Mouse (Mus musculus): ENCODE results near the gene Aldh16a1.

DNA sequence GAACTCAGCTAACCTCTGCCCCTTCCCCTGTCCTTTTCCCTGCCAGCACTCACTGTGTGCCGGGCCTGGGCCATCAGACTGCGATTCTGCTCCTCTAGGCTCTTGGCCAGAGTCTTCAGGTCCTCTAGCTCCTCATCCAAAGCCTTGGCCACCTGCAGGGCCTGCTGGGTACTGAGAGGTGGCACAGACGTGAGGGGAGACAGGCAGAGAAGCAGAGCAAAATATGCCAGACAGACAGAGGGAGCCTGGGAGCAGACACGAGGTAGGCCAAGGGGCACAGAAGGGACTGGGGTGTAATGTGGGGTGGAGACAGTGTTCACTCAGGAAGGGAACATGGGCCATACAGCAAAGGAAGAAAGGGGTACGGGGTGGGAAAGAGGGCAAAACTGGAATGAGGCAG, 39.0 kb upstream of the Aldh16a1 start:
- TF ChIP-seq CTCF (IDR thresholded peaks at IDR 0.05; ENCODE audit: borderline replicate concordance, control insufficient read depth, extremely low read depth, insufficient read depth, low read length, poor library complexity) (no peak), POLR2A (IDR thresholded peaks at IDR 0.05; ENCODE audit: control insufficient read depth, extremely low read depth, insufficient read depth, low read length, poor library complexity) (no peak)
